8 mouse cellular contexts compared by ENCODE assay signal in the genomic region with DNA sequence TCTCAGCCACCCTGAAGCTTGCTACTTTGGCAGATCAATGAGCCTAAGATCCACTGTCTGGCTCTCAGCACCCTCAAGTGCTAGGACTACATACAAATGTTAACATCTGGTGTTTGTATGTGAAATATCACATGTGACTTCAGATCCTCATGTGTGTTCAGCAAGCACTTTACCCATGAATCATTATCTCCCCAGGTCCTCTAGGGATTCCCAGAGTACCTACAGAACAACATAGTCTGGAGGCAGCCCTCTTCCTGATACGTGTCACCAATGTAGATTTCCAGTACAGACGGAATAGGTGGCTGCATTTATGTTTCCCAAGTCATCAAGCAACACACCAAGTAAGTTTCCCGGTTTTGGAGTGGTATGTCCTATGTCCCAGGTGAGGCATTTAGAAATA. TPM values are rescaled to one million over a fixed set of nuclear protein-coding genes. Genes with fewer than 3 reads are reported as not detected.
DNase-seq lines count a peak whose midpoint lies in the region; ATAC-seq and TF ChIP-seq lines count a peak whose summit lies in the region.

No protein-coding gene starts in this region.

- no peaks in the 10 kb centered on the region for H3K9me3 ChIP-seq in kidney, postnatal 0 days (replicated peaks; ENCODE audit: low read length)
- no peaks in the 10 kb centered on the region for H3K9me3 ChIP-seq in embryonic facial prominence, embryonic 13.5 days
- no peaks in the 10 kb centered on the region for H3K9me3 ChIP-seq in intestine, embryonic 16.5 days (ENCODE audit: control insufficient read depth, low read length)

- no peaks in the 10 kb centered on the region for H3K36me3 ChIP-seq in kidney, postnatal 0 days (ENCODE audit: insufficient read depth, low read length)
- H3K36me3 ChIP-seq in embryonic facial prominence, embryonic 13.5 days: no peaks in the 10 kb centered on the region
- H3K36me3 ChIP-seq in intestine, embryonic 16.5 days (ENCODE audit: control insufficient read depth, insufficient read depth, low read length): no peaks in the 10 kb centered on the region

- H3K4me1 ChIP-seq in kidney, postnatal 0 days (replicated peaks; ENCODE audit: insufficient read depth, low read length): no peaks in the 10 kb centered on the region
- peaks cover 4% of the 10 kb centered on the region for H3K4me1 ChIP-seq in embryonic facial prominence, embryonic 13.5 days
- H3K4me1 ChIP-seq in intestine, embryonic 16.5 days (ENCODE audit: control insufficient read depth, insufficient read depth, low read length): peaks cover 6% of the 10 kb centered on the region

- H3K27me3 ChIP-seq in kidney, postnatal 0 days (ENCODE audit: insufficient read depth, low read length): no peaks in the 10 kb centered on the region
- no peaks in the 10 kb centered on the region for H3K27me3 ChIP-seq in embryonic facial prominence, embryonic 13.5 days
- H3K27me3 ChIP-seq in intestine, embryonic 16.5 days (replicated peaks; ENCODE audit: control insufficient read depth, insufficient read depth, low read length): no peaks in the 10 kb centered on the region

- peak overlapping the region; percentile 78 for H3K9ac ChIP-seq in kidney, postnatal 0 days (ENCODE audit: low read depth, low read length)
- H3K9ac ChIP-seq in embryonic facial prominence, embryonic 13.5 days: peak overlapping the region; percentile 81
- peak overlapping the region; percentile 68 for H3K9ac ChIP-seq in intestine, embryonic 16.5 days (ENCODE audit: low read depth, low read length)

- no peak for ATAC-seq in kidney, postnatal 0 days (replicated peaks; ENCODE audit: low FRiP score, low read depth)
- ATAC-seq in embryonic facial prominence, embryonic 13.5 days (ENCODE audit: insufficient number of reproducible peaks, insufficient read depth, low FRiP score, low TSS enrichment, low read depth): no peak
- ATAC-seq in intestine, embryonic 16.5 days: peak; percentile 29
- ATAC-seq in monocyte, adult 5-6 weeks (replicated peaks; ENCODE audit: insufficient number of reproducible peaks, low FRiP score, low TSS enrichment, poor library complexity, severe bottlenecking): no peak

- DNase-seq in kidney, postnatal 0 days (ENCODE audit: low spot score): no peak
- DNase-seq in kidney, adult 9 months: no peak
- DNase-seq in NIH3T3 (ENCODE audit: low read depth): peak; percentile 40
- DNase-seq in naive thymus-derived CD4-positive, alpha-beta T cell, adult 2 months (ENCODE audit: low read depth): peak; percentile 51
- no peak for DNase-seq in thymus, adult 18-20 months

- peak overlapping the region; percentile 91 for H3K4me3 ChIP-seq in kidney, postnatal 0 days (replicated peaks; ENCODE audit: low read depth, low read length)
- peak overlapping the region; percentile 85 for H3K4me3 ChIP-seq in embryonic facial prominence, embryonic 13.5 days
- H3K4me3 ChIP-seq in intestine, embryonic 16.5 days (ENCODE audit: low read length): peak overlapping the region; percentile 79

- H3K4me2 ChIP-seq in kidney, postnatal 0 days (ENCODE audit: low read length): peak overlapping the region; percentile 91
- H3K4me2 ChIP-seq in embryonic facial prominence, embryonic 13.5 days: peak overlapping the region; percentile 86
- H3K4me2 ChIP-seq in intestine, embryonic 16.5 days (ENCODE audit: low read depth, low read length): peak overlapping the region; percentile 66

- peak overlapping the region; percentile 83 for H3K27ac ChIP-seq in kidney, postnatal 0 days
- peak overlapping the region; percentile 87; the same call in 1 of the 2 replicates for H3K27ac ChIP-seq in embryonic facial prominence, embryonic 13.5 days
- H3K27ac ChIP-seq in intestine, embryonic 16.5 days (ENCODE audit: low read length): peak overlapping the region; percentile 81

- 1% methylated on average over 3 of the region's 3 CpGs for WGBS in kidney, postnatal 0 days
- 2% methylated on average over 3 of the region's 3 CpGs for WGBS in embryonic facial prominence, embryonic 13.5 days
- WGBS in intestine, embryonic 16.5 days: under 1% methylated on average over 3 of the region's 3 CpGs

- TF ChIP-seq CTCF in kidney, postnatal 0 days (IDR thresholded peaks at IDR 0.05; ENCODE audit: low read depth): no peak

RNA-seq across cellular contexts. Expression of a gene that starts 0.9 kb away (rescaled TPM):
- polyA plus RNA-seq in kidney, postnatal 0 days (2015; fragmentation: Nextera tagmentation; extraction: Ambion mirVana): 21.8 and 24.7 TPM in 2 replicates
- 49.6 and 52.4 TPM in 2 replicates for polyA plus RNA-seq in embryonic facial prominence, embryonic 13.5 days (2015; fragmentation: Nextera tagmentation; extraction: Ambion mirVana)
- 33.9 and 37.0 TPM in 2 replicates for polyA plus RNA-seq in intestine, embryonic 16.5 days (2015; fragmentation: Nextera tagmentation; extraction: Ambion mirVana)
- total RNA-seq in monocyte, adult 5-6 weeks (2017): 0.76 to 2.9 TPM (median 2.3 TPM) in 3 replicates

RNA-seq across cellular contexts. Expression of a gene that starts 29.4 kb away (rescaled TPM):
- 2.4 and 2.6 TPM in 2 replicates for polyA plus RNA-seq in kidney, postnatal 0 days (2015; fragmentation: Nextera tagmentation; extraction: Ambion mirVana)
- 0.85 and 1.1 TPM in 2 replicates for polyA plus RNA-seq in embryonic facial prominence, embryonic 13.5 days (2015; fragmentation: Nextera tagmentation; extraction: Ambion mirVana)
- 2.6 and 2.9 TPM in 2 replicates for polyA plus RNA-seq in intestine, embryonic 16.5 days (2015; fragmentation: Nextera tagmentation; extraction: Ambion mirVana)
- 0.21 TPM in 1 of 3 replicates, not detected in the others for total RNA-seq in monocyte, adult 5-6 weeks (2017)

Comparison
In these comparisons a context has a peak if more than half of its experiments do, and no peak if none do; other contexts are left out.
1. DNase-seq: peak in NIH3T3 (single experiment) and naive thymus-derived CD4-positive, alpha-beta T cell, adult 2 months (single experiment); none in kidney, postnatal 0 days (single experiment), kidney, adult 9 months (single experiment) and thymus, adult 18-20 months (0 of 2).
2. Peak in every context shown above with its lines, with median percentiles within 50 percentile points of each other: H3K27ac ChIP-seq, H3K4me2 ChIP-seq, H3K4me3 ChIP-seq and H3K9ac ChIP-seq.